Mouse (Mus musculus) heart, embryonic 12.5 days (tissue): Measurements from ENCODE around the gene Abhd17a. TPM values are rescaled to one million over a fixed set of nuclear protein-coding genes. Genes with fewer than 3 reads are reported as not detected.
"Not testable (repeated sequence)": the region's sequence is repeated elsewhere in the genome, so short reads cannot be mapped to it uniquely, and the experiment has no call there.

ENCODE experiments used
- ATAC-seq: fragments of 200-750 bp; cut with Nextera tagmentation; 2 replicates; pipeline ENCODE4 v1.8.0; 2017; ENCODE audit warnings: moderate TSS enrichment, moderate library complexity; ENCODE audit not compliant: insufficient number of reproducible peaks, low FRiP score
- H3K27ac ChIP-seq: fragments of 300-500 bp; sonication (generic); 2 replicates; pipeline ENCODE4 v1.5.1; 2016; ENCODE audit warnings: mild to moderate bottlenecking, moderate library complexity; ENCODE audit not compliant: poor library complexity, severe bottlenecking
- H3K27me3 ChIP-seq: fragments of 300-500 bp; sonication (generic); replicated peaks from 2 replicates; pipeline ENCODE4 v1.6.1; 2016; ENCODE audit warnings: mild to moderate bottlenecking, moderate library complexity
- H3K36me3 ChIP-seq: fragments of 300-500 bp; sonication (generic); 2 replicates; pipeline ENCODE4 v1.6.1; 2016; ENCODE audit warnings: mild to moderate bottlenecking, moderate library complexity
- H3K4me1 ChIP-seq: fragments of 300-500 bp; sonication (generic); replicated peaks from 2 replicates; pipeline ENCODE4 v1.6.1; 2016; ENCODE audit warnings: mild to moderate bottlenecking
- H3K4me2 ChIP-seq: fragments of 300-500 bp; sonication (generic); 2 replicates; pipeline ENCODE4 v1.6.1; 2016; ENCODE audit warnings: mild to moderate bottlenecking, moderate library complexity
- H3K4me3 ChIP-seq: fragments of 300-500 bp; sonication (generic); 2 replicates; pipeline ENCODE4 v1.5.1; 2016; ENCODE audit warnings: mild to moderate bottlenecking
- H3K9ac ChIP-seq: fragments of 300-500 bp; sonication (generic); 2 replicates; pipeline ENCODE4 v1.6.1; 2016; ENCODE audit warnings: mild to moderate bottlenecking, moderate library complexity
- H3K9me3 ChIP-seq: fragments of 300-500 bp; sonication (generic); replicated peaks from 2 replicates; pipeline ENCODE4 v1.6.1; 2016; ENCODE audit warnings: mild to moderate bottlenecking, moderate library complexity
- WGBS: fragments of 180-500 bp; shearing (Covaris S2); methylation state at CpG from one replicate; pipeline ENCODE4 v1.1.7; 2016; 5-methylcytosine and 5-hydroxymethylcytosine counted together
- polyA plus RNA-seq: library from polyadenylated mRNA; unstranded; fragments of >200 nt; fragmentation: Nextera tagmentation; extraction: Ambion mirVana; gene quantifications from 2 replicates; pipeline ENCODE4 v1.2.1, GENCODE M21; 2016

Gene Abhd17a
- polyA plus RNA-seq, 1 experiment from 2014 or later = 99.4 TPM

DNA sequence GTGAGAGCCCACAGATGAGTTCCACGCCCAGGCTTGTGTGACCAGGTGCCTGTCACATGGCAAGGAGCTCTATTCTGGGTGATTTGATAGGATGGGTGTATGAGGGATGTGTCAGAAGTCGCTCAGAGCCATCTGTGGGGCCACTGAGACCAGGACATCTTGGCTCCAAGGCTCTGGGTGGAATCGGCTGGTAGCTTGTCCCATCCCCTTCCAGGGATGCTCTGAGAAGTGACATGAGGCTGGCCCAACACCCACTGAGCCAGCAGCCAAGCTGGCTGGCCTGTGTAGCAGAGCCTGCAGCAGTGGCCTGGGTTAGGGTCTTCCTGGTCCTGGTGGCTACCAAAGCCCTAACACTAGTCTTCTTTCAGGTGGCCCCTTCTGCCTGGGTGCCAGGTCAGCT is 18.3 kb upstream of the Abhd17a start:
- Histone ChIP-seq H3K36me3 (peaks cover 64% of the 10 kb centered on the region), H3K27ac (no peak overlapping the region), H3K9me3 (no peaks in the 10 kb centered on the region), H3K4me1 (peaks cover 16% of the 10 kb centered on the region), H3K4me2 (no peak overlapping the region), H3K4me3 (no peak overlapping the region), H3K27me3 (no peaks in the 10 kb centered on the region), H3K9ac (no peak overlapping the region)
- ATAC-seq = no peak
- 77% methylated on average over 3 of the region's 3 CpGs for WGBS

DNA sequence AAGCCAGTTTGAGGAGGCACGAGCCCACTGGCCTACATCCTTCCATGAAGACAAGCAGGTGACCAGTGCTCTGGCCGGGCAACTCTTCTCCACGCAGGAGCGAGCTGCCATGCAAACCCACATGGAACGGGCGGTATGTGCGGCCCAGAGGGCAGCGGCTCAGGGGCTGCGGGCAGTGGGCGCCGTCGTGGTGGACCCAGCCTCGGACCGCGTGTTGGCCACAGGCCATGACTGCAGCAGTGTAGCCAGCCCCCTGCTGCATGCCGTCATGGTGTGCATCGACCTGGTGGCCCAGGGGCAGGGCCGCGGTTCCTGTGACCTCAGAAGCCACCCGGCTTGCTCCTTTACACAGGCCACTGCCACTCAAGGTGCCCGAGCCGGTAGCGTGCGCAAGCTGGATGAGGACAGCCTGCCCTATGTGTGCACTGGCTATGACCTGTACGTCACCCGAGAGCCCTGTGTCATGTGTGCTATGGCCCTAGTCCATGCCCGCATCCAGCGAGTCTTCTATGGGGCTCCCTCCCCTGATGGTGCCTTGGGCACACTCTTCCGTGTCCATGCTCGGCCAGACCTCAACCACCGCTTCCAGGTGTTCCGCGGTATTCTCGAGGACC is 16.7 kb upstream of the Abhd17a start:
- WGBS = 93% methylated on average over 34 of the region's 34 CpGs
- no peak overlapping the region for H3K4me2 ChIP-seq
- no peak overlapping the region for H3K27ac ChIP-seq
- H3K9ac ChIP-seq = no peak overlapping the region
- no peak for ATAC-seq
- H3K4me3 ChIP-seq = no peak overlapping the region
- peaks cover 51% of the 10 kb centered on the region for H3K36me3 ChIP-seq
- no peaks in the 10 kb centered on the region for H3K27me3 ChIP-seq
- H3K4me1 ChIP-seq = peaks cover 23% of the 10 kb centered on the region
- no peaks in the 10 kb centered on the region for H3K9me3 ChIP-seq

DNA sequence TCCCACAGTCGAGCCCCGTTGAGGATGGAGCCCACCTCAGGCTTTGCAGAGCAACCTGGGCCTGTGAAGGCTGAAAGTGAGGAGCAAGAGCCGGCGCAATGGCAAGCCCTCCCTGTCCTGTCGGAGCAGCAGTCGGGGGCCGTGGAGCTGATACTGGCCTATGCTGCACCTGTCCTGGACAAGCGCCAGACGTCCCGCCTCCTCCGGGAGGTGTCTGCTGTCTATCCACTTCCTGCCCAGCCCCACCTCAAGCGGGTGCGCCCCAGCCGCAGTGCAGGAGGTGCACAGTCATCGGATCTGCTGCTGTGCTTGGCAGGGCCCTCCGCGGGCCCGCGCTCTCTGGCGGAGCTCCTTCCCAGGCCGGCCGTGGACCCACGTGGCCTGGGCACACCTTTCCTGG is 16.2 kb upstream of the Abhd17a start:
- WGBS = 89% methylated on average over 23 of the region's 23 CpGs
- ATAC-seq = no peak
- Histone ChIP-seq H3K4me2 (no peak overlapping the region), H3K9ac (no peak overlapping the region), H3K27ac (no peak overlapping the region), H3K36me3 (peaks cover 47% of the 10 kb centered on the region), H3K27me3 (no peaks in the 10 kb centered on the region), H3K9me3 (no peaks in the 10 kb centered on the region), H3K4me3 (no peak overlapping the region), H3K4me1 (peaks cover 23% of the 10 kb centered on the region)

DNA sequence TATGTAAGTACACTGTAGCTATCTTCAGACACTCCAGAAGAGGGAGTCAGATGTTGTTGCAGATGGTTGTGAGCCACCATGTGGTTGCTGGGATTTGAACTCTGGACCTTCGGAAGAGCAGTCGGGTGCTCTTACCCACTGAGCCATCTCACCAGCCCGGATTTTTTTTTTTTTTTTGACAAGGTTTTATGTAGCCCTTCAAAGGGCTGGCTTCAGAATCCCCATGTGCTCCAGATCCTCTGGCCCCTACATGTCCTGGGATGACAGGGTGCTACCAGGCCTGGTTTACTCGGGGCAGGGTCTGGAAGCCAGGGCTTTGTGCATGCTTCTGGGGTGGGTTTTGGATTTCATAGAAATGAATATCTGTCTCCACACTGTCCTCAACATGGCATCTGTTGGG is 15.6 kb upstream of the Abhd17a start, which contains the start of gene Gm49322:
TSS of gene Gm49322 (plus strand) at position 301 of the 400 bp plus-strand sequence.
- ATAC-seq, H3K27me3 ChIP-seq, H3K9ac ChIP-seq, H3K9me3 ChIP-seq, H3K27ac ChIP-seq, H3K4me3 ChIP-seq, H3K4me2 ChIP-seq: not testable (repeated sequence)
- 69% methylated on average over 2 of the region's 4 CpGs for WGBS
- peaks cover 47% of the 10 kb centered on the region for H3K36me3 ChIP-seq
- H3K4me1 ChIP-seq = peaks cover 23% of the 10 kb centered on the region

DNA sequence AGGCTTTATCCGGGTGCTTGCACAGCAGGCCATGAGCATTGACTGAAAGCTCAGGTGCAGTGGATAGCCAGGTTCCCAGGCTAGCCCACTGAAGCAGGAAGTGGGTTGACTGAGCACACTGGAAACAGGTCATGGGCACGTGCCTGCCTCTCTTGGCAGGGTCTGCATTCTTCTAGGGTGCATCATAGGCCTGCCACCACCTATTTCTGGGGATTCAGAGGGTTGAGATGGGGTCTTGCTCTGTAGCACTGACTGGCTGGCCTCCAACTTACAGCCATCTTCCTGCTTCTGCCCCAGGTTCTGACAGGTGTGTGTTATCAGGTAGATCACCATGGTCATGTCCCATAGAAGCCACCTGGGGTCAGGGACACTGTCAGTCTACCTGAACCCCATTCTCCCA is 14.8 kb upstream of the Abhd17a start:
- no peaks in the 10 kb centered on the region for H3K27me3 ChIP-seq
- WGBS = 81% methylated on average over 2 of the region's 2 CpGs
- no peak overlapping the region for H3K4me3 ChIP-seq
- H3K36me3 ChIP-seq = peaks cover 41% of the 10 kb centered on the region
- ATAC-seq = no peak
- H3K27ac ChIP-seq = no peak overlapping the region
- H3K4me1 ChIP-seq = peaks cover 23% of the 10 kb centered on the region
- no peak overlapping the region for H3K4me2 ChIP-seq
- no peaks in the 10 kb centered on the region for H3K9me3 ChIP-seq
- H3K9ac ChIP-seq = no peak overlapping the region

DNA sequence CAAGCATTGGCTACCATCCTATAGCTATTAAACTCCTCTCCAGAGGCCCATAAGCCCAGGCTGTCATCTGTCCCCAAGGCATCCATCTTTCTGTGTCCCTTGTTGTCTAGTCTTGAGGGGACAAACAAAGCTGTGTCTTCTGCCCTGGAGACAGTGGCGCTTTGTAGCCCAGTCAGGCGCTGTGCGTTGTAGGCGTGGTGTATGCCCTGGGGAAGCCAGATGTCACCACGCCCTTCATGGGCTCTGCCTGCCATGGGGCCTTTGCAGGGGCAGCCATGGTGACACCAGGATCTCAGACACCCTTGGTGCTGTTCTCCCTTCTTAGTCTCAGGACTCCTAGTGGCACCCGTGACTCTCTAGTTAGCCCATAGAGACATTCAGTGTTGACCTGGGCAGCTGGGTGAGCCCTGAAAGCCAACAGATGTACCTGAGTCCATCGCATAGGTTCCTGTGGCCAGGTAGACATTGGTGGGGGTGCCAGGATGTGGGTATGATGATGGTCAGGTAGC is 13.9 kb upstream of the Abhd17a start:
- Histone ChIP-seq H3K4me2 (peak overlapping the region; percentile 93), H3K9me3 (no peaks in the 10 kb centered on the region), H3K4me1 (peaks cover 23% of the 10 kb centered on the region), H3K27ac (peak overlapping the region; percentile 76; the same call in 1 of the 2 replicates), H3K4me3 (peak overlapping the region; percentile 74), H3K9ac (peak overlapping the region; percentile 81), H3K27me3 (no peaks in the 10 kb centered on the region), H3K36me3 (peaks cover 31% of the 10 kb centered on the region)
- peak; percentile 72 for ATAC-seq
- 77% methylated on average over 7 of the region's 7 CpGs for WGBS

DNA sequence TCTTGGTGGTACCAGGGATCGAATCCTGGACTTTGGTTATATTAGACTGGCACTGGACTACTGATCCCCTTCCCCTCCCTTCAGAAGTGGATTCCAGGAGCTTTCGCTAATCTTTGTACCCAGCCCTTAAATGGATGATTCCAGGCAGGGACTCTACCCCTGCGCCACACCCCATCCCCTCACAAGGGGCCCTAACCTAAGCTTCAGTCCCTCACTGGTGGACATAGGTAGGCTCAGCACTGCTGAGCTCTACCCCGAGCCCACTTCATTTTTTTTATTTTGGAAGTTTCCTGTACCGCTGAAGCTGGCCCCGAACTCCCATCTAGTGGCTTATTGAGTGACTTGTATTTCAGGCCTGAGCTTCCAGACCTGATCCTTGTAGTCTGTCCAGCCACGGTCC is 13.2 kb upstream of the Abhd17a start:
- 31% methylated on average over 7 of the region's 7 CpGs for WGBS
- peak overlapping the region; percentile 93 for H3K4me2 ChIP-seq
- peaks cover 25% of the 10 kb centered on the region for H3K36me3 ChIP-seq
- H3K27ac ChIP-seq = peak overlapping the region; percentile 76
- peaks cover 23% of the 10 kb centered on the region for H3K4me1 ChIP-seq
- no peaks in the 10 kb centered on the region for H3K9me3 ChIP-seq
- peak overlapping the region; percentile 74 for H3K4me3 ChIP-seq
- ATAC-seq = no peak
- no peaks in the 10 kb centered on the region for H3K27me3 ChIP-seq
- peak overlapping the region; percentile 81 for H3K9ac ChIP-seq

DNA sequence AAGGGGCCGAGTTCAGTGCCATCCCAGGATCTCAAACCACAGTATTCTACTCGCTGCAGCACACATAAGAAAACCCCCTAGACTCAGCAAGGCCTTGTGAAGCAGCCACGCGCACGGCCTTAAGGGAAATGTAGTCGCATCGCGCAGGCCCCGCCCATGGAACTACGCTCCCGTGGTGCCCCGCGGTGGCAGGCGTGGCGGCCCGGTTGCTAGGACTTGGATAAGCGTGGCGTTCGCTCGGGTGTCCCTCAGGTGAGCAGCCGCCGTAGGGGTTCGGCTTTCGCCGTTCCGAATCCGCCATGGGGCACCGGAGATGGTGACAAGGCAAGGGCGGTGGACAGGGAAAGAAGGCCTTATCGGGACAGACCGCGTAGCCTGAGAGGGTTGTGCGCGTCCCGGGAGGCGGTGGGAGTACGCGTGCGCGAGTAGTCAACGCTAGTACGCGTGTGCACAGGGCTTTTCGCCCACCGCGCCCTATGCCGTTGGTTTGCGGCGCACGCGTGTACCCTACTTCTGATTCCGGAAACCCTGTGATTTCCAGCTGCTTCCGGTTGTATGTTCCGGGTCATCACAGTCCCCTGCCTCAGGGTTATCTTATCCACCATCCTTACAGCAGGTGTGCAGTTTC is 12.7 kb upstream of the Abhd17a start, which contains the start of the genes Scamp4 and Adat3:
TSS of gene Scamp4 (plus strand) at position 175 of the 628 bp plus-strand sequence.
TSS of gene Adat3 (plus strand) at position 183 of the 628 bp plus-strand sequence.
- H3K4me3 ChIP-seq = peak within 1 kb of the TSS; percentile 74
- ATAC-seq = peak; percentile 94
- WGBS = under 1% methylated on average over 54 of the region's 54 CpGs

DNA sequence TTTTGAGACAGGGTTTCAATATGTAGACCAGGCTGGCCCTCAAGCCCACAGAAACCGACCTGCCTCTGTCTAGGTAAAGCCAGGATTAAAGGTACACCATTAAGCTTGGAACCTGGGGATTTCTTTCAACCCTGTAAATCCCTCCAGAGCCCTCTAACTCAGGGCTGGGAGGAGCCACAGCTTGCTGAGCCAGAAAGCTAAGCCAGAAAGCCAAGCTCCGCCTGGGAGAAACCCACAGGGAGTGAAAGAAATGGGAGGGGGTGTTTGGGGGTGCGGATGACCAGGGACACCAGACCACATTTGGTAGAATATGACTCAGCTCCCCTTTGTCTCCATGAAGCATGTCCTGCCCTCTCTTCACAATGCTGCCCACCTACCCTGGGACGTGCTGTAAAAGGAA is 6.2 kb upstream of the Abhd17a start:
- Histone ChIP-seq H3K27ac (no peak overlapping the region), H3K4me3 (no peak overlapping the region), H3K9me3 (no peaks in the 10 kb centered on the region), H3K36me3 (no peaks in the 10 kb centered on the region), H3K4me1 (no peaks in the 10 kb centered on the region), H3K4me2 (no peak overlapping the region), H3K9ac (no peak overlapping the region), H3K27me3 (no peaks in the 10 kb centered on the region)
- 40% methylated on average over 4 of the region's 4 CpGs for WGBS
- no peak for ATAC-seq

More for the DNA sequence above, 12.7 kb upstream of the Abhd17a start, which contains the start of the genes Scamp4 and Adat3:
- H3K27me3 ChIP-seq = no peaks in the 10 kb centered on the region
- peak within 1 kb of the TSS; percentile 93 for H3K4me2 ChIP-seq
- H3K27ac ChIP-seq = peak within 1 kb of the TSS; percentile 76
- peaks cover 19% of the 10 kb centered on the region for H3K36me3 ChIP-seq
- peaks cover 23% of the 10 kb centered on the region for H3K4me1 ChIP-seq
- peak within 1 kb of the TSS; percentile 81 for H3K9ac ChIP-seq
- H3K9me3 ChIP-seq = no peaks in the 10 kb centered on the region

DNA sequence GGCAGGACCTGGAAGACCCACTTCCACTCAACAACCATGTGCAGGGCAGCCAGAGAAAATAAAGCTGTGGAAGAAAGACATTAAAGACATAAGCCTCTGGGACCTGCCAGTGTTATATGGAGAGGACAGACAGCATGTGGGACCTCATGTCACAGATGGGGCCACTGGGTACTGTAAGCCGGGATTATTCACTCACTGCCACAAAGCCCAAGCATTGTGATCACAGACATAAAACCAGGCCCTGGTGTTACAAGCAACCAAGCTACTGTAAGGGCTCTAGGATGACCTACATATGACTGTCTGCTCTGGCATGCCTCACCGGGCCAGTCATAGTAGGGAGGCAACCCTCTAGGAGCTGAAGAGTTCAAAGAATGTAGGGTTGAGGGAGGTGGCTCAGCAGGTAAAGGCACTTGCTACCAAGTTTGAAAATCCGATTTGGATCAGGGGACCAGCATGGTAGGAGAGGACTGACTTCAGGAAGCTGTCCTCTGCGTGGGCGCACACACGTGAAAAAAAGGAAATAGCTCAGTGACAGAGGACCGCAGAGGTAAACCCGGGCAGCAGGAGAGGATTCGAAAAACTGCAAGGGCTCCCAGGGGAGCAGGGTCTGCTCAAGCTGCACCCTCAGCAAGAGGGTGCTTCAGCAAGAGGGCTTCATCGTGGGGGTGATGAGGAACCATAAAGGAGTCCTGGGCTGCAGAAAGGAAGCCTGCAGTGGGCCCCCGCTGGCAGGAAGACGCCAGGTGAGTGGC is 838 bp downstream of the Abhd17a start:
- 13% methylated on average over 12 of the region's 12 CpGs for WGBS
- peak overlapping the region; percentile 89 for H3K4me2 ChIP-seq
- H3K4me1 ChIP-seq = peaks cover 49% of the 10 kb centered on the region
- no peaks in the 10 kb centered on the region for H3K9me3 ChIP-seq
- peak overlapping the region; percentile 49 for H3K27ac ChIP-seq
- H3K36me3 ChIP-seq = peaks cover 24% of the 10 kb centered on the region
- peak overlapping the region; percentile 92 for H3K9ac ChIP-seq
- ATAC-seq = no peak
- H3K27me3 ChIP-seq = no peaks in the 10 kb centered on the region
- H3K4me3 ChIP-seq = peak overlapping the region; percentile 76

DNA sequence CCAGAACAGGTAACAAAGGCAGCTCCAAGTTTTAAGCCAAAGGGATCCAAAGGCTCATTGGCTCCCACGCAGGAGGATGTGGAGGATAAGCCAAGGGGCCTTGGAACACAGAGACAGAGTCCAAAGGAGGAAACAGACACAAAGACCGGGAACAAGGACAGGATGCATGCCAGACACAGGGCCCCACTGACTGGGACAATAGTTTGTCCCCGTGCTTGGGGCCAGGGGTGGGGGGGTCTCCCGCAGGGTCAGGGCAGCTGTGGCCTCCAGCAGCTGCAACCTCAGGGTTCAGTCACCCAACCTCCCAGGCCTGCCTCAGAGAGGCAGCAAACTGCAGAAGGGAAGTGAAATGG is 2.9 kb downstream of the Abhd17a start:
- Histone ChIP-seq H3K27ac (peak overlapping the region; percentile 52), H3K4me3 (no peak overlapping the region), H3K27me3 (no peaks in the 10 kb centered on the region), H3K9ac (peak overlapping the region; percentile 5), H3K36me3 (peaks cover 41% of the 10 kb centered on the region), H3K4me1 (peaks cover 52% of the 10 kb centered on the region), H3K4me2 (peak overlapping the region; percentile 27), H3K9me3 (no peaks in the 10 kb centered on the region)
- WGBS = 40% methylated on average over 3 of the region's 4 CpGs
- 0 out of 2 replicates have a peak, but pooled peaks have one; percentile 2 for ATAC-seq
